Comparison of ENCODE assay signal across 8 mouse cellular contexts in the genomic region with DNA sequence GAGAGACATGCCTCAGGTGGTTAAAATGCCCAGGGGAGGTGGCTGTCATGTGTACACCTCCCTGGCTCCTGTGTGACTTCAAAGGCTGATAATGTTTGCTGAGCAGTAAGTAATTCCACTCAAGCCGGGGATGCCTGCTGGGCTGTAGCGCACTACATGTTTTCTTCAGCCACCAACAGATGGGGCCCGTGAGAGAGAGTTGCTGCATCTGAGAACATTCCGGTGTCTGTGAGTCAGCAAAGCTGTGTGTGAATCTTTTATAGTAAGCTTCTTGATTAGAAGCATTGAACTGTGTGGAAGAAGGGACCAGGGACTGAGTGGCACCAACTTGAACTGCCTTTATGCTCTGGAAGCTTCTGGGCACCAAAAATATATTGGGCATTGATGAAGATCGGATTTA. TPM values are rescaled to one million over a fixed set of nuclear protein-coding genes. Genes with fewer than 3 reads are reported as not detected.
DNase-seq lines count a peak whose midpoint lies in the region; ATAC-seq lines count a peak whose summit lies in the region.

No protein-coding gene starts in this region.

- peak overlapping the region; percentile 70 for H3K27ac ChIP-seq in forebrain, embryonic 11.5 days (ENCODE audit: low read depth, low read length)
- H3K27ac ChIP-seq in heart, embryonic 15.5 days = peak overlapping the region; percentile 56
- peak overlapping the region; percentile 86 for H3K27ac ChIP-seq in liver, embryonic 12.5 days

- no peak overlapping the region for H3K4me3 ChIP-seq in forebrain, embryonic 11.5 days (ENCODE audit: low read depth, low read length)
- no peak overlapping the region for H3K4me3 ChIP-seq in heart, embryonic 15.5 days
- H3K4me3 ChIP-seq in liver, embryonic 12.5 days = no peak overlapping the region

- no peaks in the 10 kb centered on the region for H3K9me3 ChIP-seq in forebrain, embryonic 11.5 days (ENCODE audit: control insufficient read depth, low read length)
- H3K9me3 ChIP-seq in heart, embryonic 15.5 days (replicated peaks) = no peaks in the 10 kb centered on the region
- no peaks in the 10 kb centered on the region for H3K9me3 ChIP-seq in liver, embryonic 12.5 days (replicated peaks)

- no peaks in the 10 kb centered on the region for H3K36me3 ChIP-seq in forebrain, embryonic 11.5 days (ENCODE audit: control insufficient read depth, insufficient read depth, low read length)
- H3K36me3 ChIP-seq in heart, embryonic 15.5 days = no peaks in the 10 kb centered on the region
- H3K36me3 ChIP-seq in liver, embryonic 12.5 days = no peaks in the 10 kb centered on the region
- no peaks in the 10 kb centered on the region for H3K36me3 ChIP-seq in splenic B cell, adult 2 months (ENCODE audit: control insufficient read depth, insufficient read depth, low read length, poor library complexity, severe bottlenecking)

- DNase-seq in CD4-positive, CD25-positive, alpha-beta regulatory T cell, adult 2 months (ENCODE audit: low read depth, low spot score) = peak; percentile 76
- DNase-seq in c-Kit-positive CD71-negative TER-119-negative erythroid progenitor cells, embryonic 14.5 days (ENCODE audit: low read depth) = peak; percentile 56
- DNase-seq in forebrain, embryonic 11.5 days (ENCODE audit: low spot score) = peak; percentile 78
- peak; percentile 85 for DNase-seq in kidney, postnatal 10 days
- DNase-seq in natural killer cell, adult 2 months (ENCODE audit: low spot score in 2 of 2) = peak; percentile 30 to 40
- peak; percentile 67 for DNase-seq in splenic B cell, adult 2 months (ENCODE audit: low read depth, low spot score)

- WGBS in forebrain, embryonic 11.5 days = 15% methylated on average over 5 of the region's 5 CpGs
- WGBS in heart, embryonic 15.5 days = 14% methylated on average over 5 of the region's 5 CpGs
- WGBS in liver, embryonic 12.5 days (ENCODE audit: insufficient replicate concordance) = 23% methylated on average over 5 of the region's 5 CpGs

- peaks cover 27% of the 10 kb centered on the region for H3K4me1 ChIP-seq in forebrain, embryonic 11.5 days (replicated peaks; ENCODE audit: control insufficient read depth, insufficient read depth, low read length)
- peaks cover 40% of the 10 kb centered on the region for H3K4me1 ChIP-seq in heart, embryonic 15.5 days (replicated peaks)
- peaks cover 49% of the 10 kb centered on the region for H3K4me1 ChIP-seq in liver, embryonic 12.5 days

- no peak overlapping the region; the same call in 1 of the 2 replicates for H3K9ac ChIP-seq in forebrain, embryonic 11.5 days (ENCODE audit: low read length)
- no peak overlapping the region for H3K9ac ChIP-seq in heart, embryonic 15.5 days
- peak overlapping the region; percentile 23; the same call in 1 of the 2 replicates for H3K9ac ChIP-seq in liver, embryonic 12.5 days

- peak; percentile 82 for ATAC-seq in forebrain, embryonic 11.5 days (replicated peaks; ENCODE audit: low FRiP score)
- peak; percentile 72 for ATAC-seq in heart, embryonic 15.5 days (replicated peaks; ENCODE audit: insufficient number of reproducible peaks, insufficient read depth, low FRiP score, low read depth)
- peak; percentile 72 for ATAC-seq in liver, embryonic 12.5 days

- no peaks in the 10 kb centered on the region for H3K27me3 ChIP-seq in forebrain, embryonic 11.5 days (ENCODE audit: control insufficient read depth, insufficient read depth, low read length)
- no peaks in the 10 kb centered on the region for H3K27me3 ChIP-seq in heart, embryonic 15.5 days
- H3K27me3 ChIP-seq in liver, embryonic 12.5 days (replicated peaks) = no peaks in the 10 kb centered on the region
- no peaks in the 10 kb centered on the region for H3K27me3 ChIP-seq in splenic B cell, adult 2 months (ENCODE audit: control insufficient read depth, insufficient read depth, low read length, poor library complexity, severe bottlenecking)

- peak overlapping the region; percentile 8; the same call in 1 of the 2 replicates for H3K4me2 ChIP-seq in forebrain, embryonic 11.5 days (ENCODE audit: low read depth, low read length, severe bottlenecking)
- H3K4me2 ChIP-seq in heart, embryonic 15.5 days = no peak overlapping the region
- H3K4me2 ChIP-seq in liver, embryonic 12.5 days = peak overlapping the region; percentile 60; the same call in 1 of the 2 replicates

RNA-seq across cellular contexts. Expression of gene Wdfy2, which starts 42.0 kb away (rescaled TPM):
- 16.7 and 17.9 TPM in 2 replicates for polyA plus RNA-seq in forebrain, embryonic 11.5 days (2014; fragmentation: Nextera tagmentation; extraction: Ambion mirVana)
- 3.0 and 4.8 TPM in 2 replicates for polyA plus RNA-seq in heart, embryonic 15.5 days (2015; fragmentation: Nextera tagmentation; extraction: Ambion mirVana)
- polyA plus RNA-seq in liver, embryonic 12.5 days (2016; fragmentation: Nextera tagmentation; extraction: Ambion mirVana) = 3.4 and 3.6 TPM in 2 replicates

Comparison
In these comparisons a context has a peak if more than half of its experiments do, and no peak if none do; other contexts are left out.
1. DNase-seq: peak in every context shown above with its lines; median percentile 85 in kidney, postnatal 10 days; 78 in forebrain, embryonic 11.5 days; 76 in CD4-positive, CD25-positive, alpha-beta regulatory T cell, adult 2 months; 67 in splenic B cell, adult 2 months; 56 in c-Kit-positive CD71-negative TER-119-negative erythroid progenitor cells, embryonic 14.5 days; 35 in natural killer cell, adult 2 months.